In the genomic region with DNA sequence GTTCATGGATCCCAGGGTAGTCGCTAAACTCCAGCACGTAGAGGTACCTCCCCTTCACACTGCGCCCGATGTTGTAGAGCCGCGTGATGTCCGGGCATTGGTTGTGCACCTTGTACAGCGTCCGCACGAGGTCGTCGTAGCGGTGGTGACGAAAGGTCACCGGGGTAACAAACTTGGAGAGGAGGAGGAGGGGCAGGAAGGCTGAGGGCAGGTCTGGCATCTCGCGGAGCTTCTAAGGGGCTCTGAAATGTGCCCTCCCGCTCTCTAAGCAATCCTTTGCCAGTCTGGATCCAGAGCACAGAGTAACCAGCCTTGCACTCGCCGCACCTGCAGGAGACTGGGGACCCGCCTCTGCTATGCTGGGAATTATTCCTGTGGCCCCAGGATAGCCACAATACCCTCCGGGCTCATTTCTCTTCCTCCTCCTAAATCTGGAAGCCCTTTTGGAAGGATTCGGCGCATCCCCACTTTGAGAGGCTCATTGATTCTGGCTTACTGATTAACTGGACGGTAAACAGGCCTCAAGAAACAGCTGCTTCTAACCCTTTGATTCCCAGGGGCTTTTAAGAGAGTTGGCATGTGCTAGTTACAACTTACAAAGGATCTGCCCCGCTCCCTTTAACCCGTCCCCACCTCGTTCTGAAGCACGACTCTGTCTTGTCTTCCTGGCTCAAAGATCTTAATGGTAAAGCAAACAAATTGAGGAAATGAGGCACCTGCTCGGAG, we compare ENCODE assay signal across 7 mouse cellular contexts. TPM values are rescaled to one million over a fixed set of nuclear protein-coding genes. Genes with fewer than 3 reads are reported as not detected.
DNase-seq lines count a peak whose midpoint lies in the region; ATAC-seq lines count a peak whose summit lies in the region.

A gene (minus strand): TSS at position 488 of the 726 bp plus-strand sequence.

- no peak for DNase-seq in adrenal gland, postnatal 4 days (ENCODE audit: low spot score in 2 of 2)
- DNase-seq in kidney, postnatal 14 days: peak; percentile 75
- peak; percentile 25 for DNase-seq in midbrain, embryonic 10.5 days (ENCODE audit: low spot score)
- no peak for DNase-seq in cerebellum, postnatal 4 days (ENCODE audit: low spot score in 2 of 2)
- no peak for DNase-seq in thymus, postnatal 0 days (ENCODE audit: low spot score)
- DNase-seq in left cerebral cortex, postnatal 4 days: no peak

- no peak for ATAC-seq in forebrain, embryonic 13.5 days

- no peaks in the 10 kb centered on the region for H3K36me3 ChIP-seq in forebrain, embryonic 13.5 days (ENCODE audit: poor library complexity, severe bottlenecking)
- H3K36me3 ChIP-seq in midbrain, embryonic 10.5 days: no peaks in the 10 kb centered on the region

- peak within 1 kb of the TSS; percentile 47 for H3K4me2 ChIP-seq in forebrain, embryonic 13.5 days

- peaks cover 7% of the 10 kb centered on the region; the same call in 1 of the 2 replicates for H3K27me3 ChIP-seq in forebrain, embryonic 13.5 days
- peaks cover 19% of the 10 kb centered on the region; the same call in 1 of the 2 replicates for H3K27me3 ChIP-seq in midbrain, embryonic 10.5 days (ENCODE audit: low read depth, poor library complexity, severe bottlenecking)

- no peaks in the 10 kb centered on the region for H3K9me3 ChIP-seq in forebrain, embryonic 13.5 days (replicated peaks)
- no peaks in the 10 kb centered on the region for H3K9me3 ChIP-seq in midbrain, embryonic 10.5 days (replicated peaks)

- no peak within 1 kb of the TSS for H3K27ac ChIP-seq in forebrain, embryonic 13.5 days
- H3K27ac ChIP-seq in midbrain, embryonic 10.5 days (replicated peaks): no peak within 1 kb of the TSS

- intact Hi-C loops in left cerebral cortex, postnatal 4 days (cut with DNase I): no loop called here

- H3K4me3 ChIP-seq in forebrain, embryonic 13.5 days: peak within 1 kb of the TSS; percentile 17; the same call in 1 of the 2 replicates
- H3K4me3 ChIP-seq in midbrain, embryonic 10.5 days: peak within 1 kb of the TSS; percentile 45

- peaks cover 8% of the 10 kb centered on the region; the same call in 1 of the 2 replicates for H3K4me1 ChIP-seq in forebrain, embryonic 13.5 days
- peaks cover 11% of the 10 kb centered on the region for H3K4me1 ChIP-seq in midbrain, embryonic 10.5 days

- WGBS in forebrain, embryonic 13.5 days: 15% methylated on average over 30 of the region's 30 CpGs
- whole genome bisulfite sequencing in midbrain, embryonic 10.5 days: 18% methylated on average over 30 of the region's 30 CpGs

- no peak within 1 kb of the TSS for H3K9ac ChIP-seq in forebrain, embryonic 13.5 days

RNA-seq across cellular contexts. Expression of the gene that starts here (rescaled TPM):
- 10 to 100 TPM; 15.0 to 17.9 TPM for total RNA-seq in adrenal gland, postnatal 4 days (2021)
- 0.32 and 0.37 TPM in 2 replicates for polyA plus RNA-seq in forebrain, embryonic 13.5 days (2015; fragmentation: Nextera tagmentation; extraction: Ambion mirVana)
- 0.22 and 0.42 TPM in 2 replicates for polyA plus RNA-seq in midbrain, embryonic 10.5 days (2016; fragmentation: Nextera tagmentation; extraction: Ambion mirVana)
- 0.23 and 0.39 TPM in 2 replicates for polyA plus RNA-seq in thymus, postnatal 0 days (2015; fragmentation: Nextera tagmentation; extraction: Ambion mirVana)
- under 1 TPM in 1 of 2 experiments, not detected in 1; 0.18 TPM for total RNA-seq in left cerebral cortex, postnatal 4 days (2021)

Comparison
In these comparisons a context has a peak if more than half of its experiments do, and no peak if none do; other contexts are left out.
1. RNA of the gene that starts here (total RNA-seq): 15.0 to 17.9 TPM in adrenal gland, postnatal 4 days; 0.18 TPM in left cerebral cortex, postnatal 4 days; every median in the first group is over 10 times any median in the second.
2. Peak in DNase-seq and H3K4me3 ChIP-seq in midbrain, embryonic 10.5 days; RNA of the gene not detected or under 1 TPM.